Mouse (Mus musculus) kidney, adult 2 months (tissue): Measurements from ENCODE around the gene Apof.

ENCODE experiments used
- CTCF ChIP-seq: fragments of 200-500 bp; conservative IDR thresholded peaks from 2 replicates; pipeline ENCODE4 v1.5.1; 2011; ENCODE audit warnings: low read depth, mild to moderate bottlenecking, control low read depth, low read length, moderate library complexity, mixed read lengths; ENCODE audit not compliant: insufficient read depth, insufficient read length
- POLR2A ChIP-seq: fragments of 200-500 bp; IDR thresholded peaks from one replicate; pipeline ENCODE4 v1.6.1; 2011; ENCODE audit warnings: low read depth, low read length, control low read depth

- TF ChIP-seq POLR2A (no peak), CTCF (no peak)
These were observed 8.5 kb upstream of the Apof start for GRCm38 (mm10) chr10:128259946-128260345.
